Mouse (Mus musculus) intestine, embryonic 16.5 days (tissue): ENCODE data around the gene Spert. TPM values are rescaled to one million over a fixed set of nuclear protein-coding genes. Genes with fewer than 3 reads are reported as not detected.

Source experiments
- ATAC-seq: fragments of 200-750 bp; cut with Nextera tagmentation; 2 replicates; pipeline ENCODE4 v1.8.0; 2017; ENCODE audit warnings: moderate TSS enrichment, moderate library complexity
- H3K27ac ChIP-seq: fragments of 300-500 bp; sonication (generic); 2 replicates; pipeline ENCODE4 v1.5.1; 2014; ENCODE audit warnings: mild to moderate bottlenecking, low read length
- H3K27me3 ChIP-seq: fragments of 300-500 bp; sonication (generic); replicated peaks from 2 replicates; pipeline ENCODE4 v1.6.1; 2014; ENCODE audit warnings: low read length, control low read depth, mixed read lengths; ENCODE audit not compliant: control insufficient read depth, insufficient read depth
- H3K36me3 ChIP-seq: fragments of 300-500 bp; sonication (generic); 2 replicates; pipeline ENCODE4 v1.6.1; 2014; ENCODE audit warnings: low read length, control low read depth; ENCODE audit not compliant: control insufficient read depth, insufficient read depth
- H3K4me1 ChIP-seq: fragments of 300-500 bp; sonication (generic); 2 replicates; pipeline ENCODE4 v1.6.1; 2014; ENCODE audit warnings: low read length, control low read depth, mixed read lengths; ENCODE audit not compliant: control insufficient read depth, insufficient read depth
- H3K4me2 ChIP-seq: fragments of 300-500 bp; sonication (generic); 2 replicates; pipeline ENCODE4 v1.6.1; 2014; ENCODE audit warnings: low read depth, low read length, control low read depth
- H3K4me3 ChIP-seq: fragments of 300-500 bp; sonication (generic); 2 replicates; pipeline ENCODE4 v1.5.1; 2014; ENCODE audit warnings: mild to moderate bottlenecking, low read length
- H3K9ac ChIP-seq: fragments of 300-500 bp; sonication (generic); 2 replicates; pipeline ENCODE4 v1.6.1; 2014; ENCODE audit warnings: low read depth, low read length
- H3K9me3 ChIP-seq: fragments of 300-500 bp; sonication (generic); 2 replicates; pipeline ENCODE4 v1.6.1; 2016; ENCODE audit warnings: low read length, control low read depth; ENCODE audit not compliant: control insufficient read depth
- WGBS: fragments of 180-500 bp; shearing (Covaris S2); extraction: QIAGEN DNeasy Blood & Tissue Kit; methylation state at CpG from one replicate; pipeline ENCODE4 v1.1.7; 2014; 5-methylcytosine and 5-hydroxymethylcytosine counted together
- polyA plus RNA-seq: library from polyadenylated mRNA; unstranded; fragments of >200 nt; fragmentation: Nextera tagmentation; extraction: Ambion mirVana; gene quantifications from 2 replicates; pipeline ENCODE4 v1.2.1, GENCODE M21; 2015

Spert gene
- polyA plus RNA-seq, 1 experiment from 2014 or later: not detected

DNA sequence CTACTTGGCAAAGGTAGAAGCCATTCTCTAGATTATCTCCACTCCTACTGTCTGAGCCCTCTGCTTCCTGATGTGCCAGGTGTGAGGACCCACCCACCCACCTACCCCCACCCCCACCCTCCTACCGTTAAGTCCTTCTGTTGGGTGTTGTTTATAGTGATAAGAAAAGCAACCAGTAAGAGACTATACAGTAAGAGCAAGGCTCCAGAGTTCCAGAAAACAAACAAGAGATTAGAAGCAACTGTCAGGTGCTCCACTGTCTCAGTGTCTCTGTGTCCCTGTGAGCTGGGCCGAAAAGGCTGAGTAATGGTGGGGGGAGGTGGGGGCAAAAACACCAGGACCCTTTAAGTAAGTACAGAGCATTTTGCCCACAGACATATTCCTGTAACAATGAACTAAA, 53.7 kb downstream of the Spert start:
- Histone ChIP-seq H3K9me3 (no peaks in the 10 kb centered on the region), H3K27me3 (no peaks in the 10 kb centered on the region), H3K4me1 (no peaks in the 10 kb centered on the region), H3K4me2 (no peak overlapping the region), H3K9ac (no peak overlapping the region), H3K36me3 (no peaks in the 10 kb centered on the region), H3K4me3 (no peak overlapping the region), H3K27ac (no peak overlapping the region)
- 37% methylated on average over 2 of the region's 2 CpGs for WGBS
- ATAC-seq: no peak

Other genes starting within 250 kb of the Spert start
- 0.12 and 0.16 TPM in 2 replicates for gene Siah3, start 137.1 kb downstream of the Spert start, polyA plus RNA-seq
- not detected in 2 replicates for gene Erich6b, start 49.1 kb upstream of the Spert start, polyA plus RNA-seq
- 16.5 TPM in 2 replicates for gene Cog3, start 161.4 kb upstream of the Spert start, polyA plus RNA-seq
- gene Slc25a30, start 193.9 kb upstream of the Spert start, polyA plus RNA-seq: 2.1 and 2.4 TPM in 2 replicates